ENCODE assay signal across 9 mouse cellular contexts in the genomic region with DNA sequence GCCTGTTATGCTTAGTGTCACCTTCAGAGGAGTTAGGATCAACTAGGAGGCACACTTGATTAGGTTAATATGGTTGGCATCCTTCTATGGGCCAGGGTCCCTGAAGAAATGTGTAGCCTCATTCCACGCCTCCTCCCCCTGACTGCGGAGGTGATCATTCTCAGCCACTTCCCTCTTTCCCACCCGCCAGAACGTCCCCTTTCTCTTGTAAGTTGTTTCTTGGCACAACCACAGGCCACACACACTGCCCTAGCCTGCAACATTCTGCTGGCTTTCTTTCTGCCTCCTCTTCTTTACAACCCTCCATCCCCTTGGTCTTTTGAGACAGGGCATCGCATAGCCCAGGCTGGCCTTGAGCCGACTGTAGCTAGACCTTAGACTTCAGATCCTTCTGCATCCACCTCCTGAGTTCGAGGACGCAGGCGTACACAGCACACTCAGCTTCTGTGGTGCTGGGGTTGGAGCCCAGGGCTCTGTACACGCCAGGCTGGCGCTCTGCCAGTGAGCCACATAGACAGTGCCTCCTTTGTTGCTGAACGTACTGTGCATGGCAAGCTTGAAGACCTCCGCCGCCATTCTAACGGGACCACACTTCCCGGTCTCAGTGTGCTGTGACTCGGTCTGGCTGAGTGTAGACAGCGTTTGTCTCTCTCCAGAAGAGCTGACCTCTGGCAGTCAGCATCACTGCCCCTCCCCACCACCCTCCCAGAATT. TPM values are rescaled to one million over a fixed set of nuclear protein-coding genes. Genes with fewer than 3 reads are reported as not detected.
DNase-seq lines count a peak whose midpoint lies in the region; ATAC-seq and TF ChIP-seq lines count a peak whose summit lies in the region.
"Had no signal": no experiment of that assay in that cellular context is flagged by ENCODE, and none has a peak within 500 bp of the region (broad histone marks: within the 10 kb centered on the region; RNA-seq: fewer than 3 reads in every experiment).

No protein-coding gene starts in this region.

- peak overlapping the region; percentile 42 for H3K27ac ChIP-seq in hindbrain, embryonic 15.5 days (replicated peaks)
- H3K27ac ChIP-seq in stomach, postnatal 0 days (replicated peaks) = no peak overlapping the region

- no peaks in the 10 kb centered on the region for H3K4me1 ChIP-seq in hindbrain, embryonic 15.5 days (replicated peaks)
- H3K4me1 ChIP-seq in stomach, postnatal 0 days (replicated peaks; ENCODE audit: control insufficient read depth, insufficient read depth) = no peaks in the 10 kb centered on the region

- peak; percentile 37 for DNase-seq in layer of hippocampus, adult 11-12 months (ENCODE audit: low spot score)
- no peak for DNase-seq in layer of hippocampus, postnatal 36 days
- peak; percentile 59 to 65 for DNase-seq in right cerebral cortex, postnatal 10 days (ENCODE audit: low spot score in 2 of 2)
- DNase-seq in right cerebral cortex, postnatal 25 days = no peak
- DNase-seq in stomach, postnatal 0 days (ENCODE audit: low spot score) = no peak
- DNase-seq: cerebellum, adult 9-11 months had no signal

- ATAC-seq in hindbrain, embryonic 15.5 days (ENCODE audit: low FRiP score, low read depth) = peak; percentile 65
- ATAC-seq in stomach, postnatal 0 days (ENCODE audit: low FRiP score, low TSS enrichment) = peak; percentile 32
- no peak for ATAC-seq in CD4-positive, CD25-positive, alpha-beta regulatory T cell, adult 4 months
- ATAC-seq: inflammation-experienced regulatory T-cells, adult 6 months had no signal

- H3K4me2 ChIP-seq in hindbrain, embryonic 15.5 days = no peak overlapping the region
- H3K4me2 ChIP-seq in stomach, postnatal 0 days (replicated peaks; ENCODE audit: low read depth) = no peak overlapping the region

- H3K4me3 ChIP-seq in hindbrain, embryonic 15.5 days = no peak overlapping the region
- H3K4me3 ChIP-seq in stomach, postnatal 0 days (ENCODE audit: low read depth, low read length) = no peak overlapping the region

- H3K9ac ChIP-seq in hindbrain, embryonic 15.5 days = no peak overlapping the region
- H3K9ac ChIP-seq in stomach, postnatal 0 days (ENCODE audit: low read length) = no peak overlapping the region

- TF ChIP-seq CTCF in stomach, postnatal 0 days (IDR thresholded peaks at IDR 0.05; ENCODE audit: low read depth) = no peak

- peaks cover 11% of the 10 kb centered on the region for H3K36me3 ChIP-seq in hindbrain, embryonic 15.5 days
- no peaks in the 10 kb centered on the region for H3K36me3 ChIP-seq in stomach, postnatal 0 days (ENCODE audit: control insufficient read depth, insufficient read depth, low read length)

- WGBS in hindbrain, embryonic 15.5 days = 75% methylated on average over 18 of the region's 18 CpGs
- 81% methylated on average over 18 of the region's 18 CpGs for WGBS in stomach, postnatal 0 days

- no peaks in the 10 kb centered on the region for H3K9me3 ChIP-seq in hindbrain, embryonic 15.5 days
- H3K9me3 ChIP-seq in stomach, postnatal 0 days (ENCODE audit: control insufficient read depth, low read length) = no peaks in the 10 kb centered on the region

- H3K27me3 ChIP-seq in hindbrain, embryonic 15.5 days = no peaks in the 10 kb centered on the region
- no peaks in the 10 kb centered on the region for H3K27me3 ChIP-seq in stomach, postnatal 0 days (ENCODE audit: control insufficient read depth, insufficient read depth, low read length)

- TF ChIP-seq EP300 in stomach, postnatal 0 days (optimal IDR thresholded peaks at IDR 0.05) = no peak

RNA-seq across cellular contexts. Expression of gene Tmem185b, which starts 7.3 kb away (rescaled TPM):
- total RNA-seq in layer of hippocampus, postnatal 36 days (2021) = 10 to 100 TPM; 18.0 to 20.2 TPM
- 17.3 and 19.1 TPM in 2 replicates for polyA plus RNA-seq in hindbrain, embryonic 15.5 days (2015; fragmentation: Nextera tagmentation; extraction: Ambion mirVana)
- polyA plus RNA-seq in stomach, postnatal 0 days (2015; fragmentation: Nextera tagmentation; extraction: Ambion mirVana) = 12.6 and 13.2 TPM in 2 replicates
- polyA plus RNA-seq in CD4-positive, CD25-positive, alpha-beta regulatory T cell, adult 4 months (2017; shearing (Covaris generic)) = 10 to 100 TPM; 24.9 to 25.4 TPM

RNA-seq across cellular contexts. Expression of gene Ralb, which starts 28.7 kb away (rescaled TPM):
- 10 to 100 TPM; 23.3 to 23.7 TPM for total RNA-seq in layer of hippocampus, postnatal 36 days (2021)
- 63.1 and 64.7 TPM in 2 replicates for polyA plus RNA-seq in hindbrain, embryonic 15.5 days (2015; fragmentation: Nextera tagmentation; extraction: Ambion mirVana)
- polyA plus RNA-seq in stomach, postnatal 0 days (2015; fragmentation: Nextera tagmentation; extraction: Ambion mirVana) = 102 TPM in 2 replicates
- 10 to 100 TPM in 1 of 2 experiments, 1 to 10 TPM in 1; 9.9 to 11.8 TPM for polyA plus RNA-seq in CD4-positive, CD25-positive, alpha-beta regulatory T cell, adult 4 months (2017; shearing (Covaris generic))

Comparison
In these comparisons a context has a peak if more than half of its experiments do, and no peak if none do; other contexts are left out.
1. DNase-seq: peak in layer of hippocampus, adult 11-12 months (single experiment) and right cerebral cortex, postnatal 10 days (2 of 2); none in layer of hippocampus, postnatal 36 days (0 of 2), right cerebral cortex, postnatal 25 days (single experiment) and stomach, postnatal 0 days (single experiment).